Mouse (Mus musculus) gastrocnemius, adult 18-20 months (tissue): Measurements from ENCODE around the gene Mctp1. TPM values are rescaled to one million over a fixed set of nuclear protein-coding genes. Genes with fewer than 3 reads are reported as not detected.
"Not testable (repeated sequence)": the region's sequence is repeated elsewhere in the genome, so short reads cannot be mapped to it uniquely, and the experiment has no call there.

Source experiments
- DNase-seq: peaks from one replicate; pipeline ENCODE4 v3.0.0; 2021; ENCODE audit warnings: low spot score
- total RNA-seq, 2 experiments: library from RNA; stranded (reverse); gene quantifications; 2 replicates each; pipeline ENCODE4 v1.2.3; 2021

Gene Mctp1
- total RNA-seq, 2 experiments from 2014 or later, result 1.4 to 1.6 TPM

DNA sequence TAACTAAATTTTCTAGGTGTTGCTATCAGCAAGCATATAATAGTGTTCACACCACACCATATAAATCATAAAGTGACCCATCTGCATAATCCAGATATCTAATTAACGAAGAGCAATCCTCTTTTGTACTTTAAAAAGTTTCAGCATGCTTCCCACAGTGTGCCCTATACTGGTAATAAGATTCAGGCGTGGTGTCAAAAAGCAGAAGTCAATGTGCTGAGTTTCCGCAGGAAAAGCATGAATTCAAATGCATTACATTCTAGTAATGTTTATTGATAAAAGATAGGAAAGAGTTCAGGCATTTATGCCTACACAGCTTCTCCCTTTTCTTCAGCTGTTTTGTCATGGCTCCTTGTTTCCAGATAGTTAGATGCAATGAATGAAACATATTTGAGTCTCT lies 544.8 kb downstream of the Mctp1 start:
- no peak for DNase-seq

DNA sequence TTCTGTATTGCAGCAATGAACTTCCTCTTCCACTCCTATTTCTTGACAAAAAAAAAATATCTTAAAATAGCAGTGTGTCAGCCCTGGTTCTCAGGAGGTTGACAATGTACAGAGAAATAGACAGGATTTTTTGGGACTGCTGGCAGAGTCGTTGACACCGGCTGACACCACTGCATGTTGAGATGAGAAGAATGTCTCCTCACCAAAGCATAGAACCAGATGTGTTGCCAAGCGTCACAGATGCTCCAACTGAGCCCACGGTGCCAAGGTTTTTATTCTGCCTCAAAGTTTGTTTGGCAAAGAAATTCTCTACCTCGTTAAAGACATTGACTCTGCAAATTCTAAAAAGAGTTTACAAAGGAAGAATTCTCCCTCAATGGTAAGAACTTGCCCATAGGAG lies 548.6 kb downstream of the Mctp1 start:
- no peak for DNase-seq

DNA sequence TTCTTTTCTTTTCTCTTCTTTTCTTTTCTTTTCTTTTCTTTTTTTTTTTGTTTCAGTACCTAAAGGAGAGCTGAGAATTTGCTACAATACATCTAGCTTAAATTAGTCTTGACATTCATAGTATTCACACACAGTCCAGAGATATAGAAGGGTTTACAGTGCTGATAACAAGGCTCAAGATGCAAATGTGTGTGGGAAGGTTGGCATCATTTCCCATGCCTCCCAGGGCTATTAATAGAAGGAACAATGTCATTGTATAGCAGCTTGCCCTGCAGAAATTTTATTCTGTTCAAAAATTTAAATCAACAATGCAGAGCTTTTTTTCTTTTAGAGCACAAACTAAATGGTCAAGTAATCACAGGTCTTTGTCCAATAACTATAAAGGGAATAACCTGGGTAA lies 564.9 kb downstream of the Mctp1 start:
- no peak for DNase-seq

DNA sequence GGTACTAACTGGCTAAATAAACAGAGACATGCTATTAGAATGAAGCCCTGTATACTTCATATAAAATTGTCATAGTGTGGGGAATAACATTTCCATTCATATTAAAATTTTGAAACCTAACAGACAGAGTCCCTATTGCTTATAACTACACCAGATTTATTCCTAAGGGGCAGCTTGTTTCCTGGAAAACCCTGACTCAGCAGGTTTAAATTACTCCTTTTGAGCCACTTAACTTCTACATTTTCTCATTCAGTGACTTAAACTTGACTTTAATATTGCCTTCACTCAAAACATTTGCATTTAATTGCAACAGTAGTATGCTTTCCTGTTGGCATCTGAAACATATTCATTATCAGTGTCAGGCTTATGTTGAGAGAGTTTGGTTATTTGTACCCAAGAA lies 583.3 kb downstream of the Mctp1 start:
- DNase-seq, result no peak

DNA sequence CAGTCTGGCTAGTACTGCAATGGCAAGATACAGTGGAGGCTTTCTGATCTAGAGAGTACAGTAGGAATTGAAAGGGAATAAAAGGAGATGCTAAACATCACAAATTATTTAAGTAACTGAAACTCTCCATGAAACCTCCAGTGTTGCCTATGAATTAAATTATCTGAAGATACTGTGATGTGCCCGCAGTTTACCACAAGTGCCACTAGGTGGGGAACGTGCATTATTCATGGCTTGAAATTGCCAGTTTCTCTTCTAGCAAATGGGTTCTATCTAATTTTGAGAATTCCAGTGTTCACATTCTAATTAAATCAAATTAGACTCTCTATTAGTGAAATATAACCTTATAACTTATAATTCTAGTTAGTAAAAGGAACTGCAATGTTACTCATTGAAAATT lies 585.1 kb downstream of the Mctp1 start:
- DNase-seq, result no peak

DNA sequence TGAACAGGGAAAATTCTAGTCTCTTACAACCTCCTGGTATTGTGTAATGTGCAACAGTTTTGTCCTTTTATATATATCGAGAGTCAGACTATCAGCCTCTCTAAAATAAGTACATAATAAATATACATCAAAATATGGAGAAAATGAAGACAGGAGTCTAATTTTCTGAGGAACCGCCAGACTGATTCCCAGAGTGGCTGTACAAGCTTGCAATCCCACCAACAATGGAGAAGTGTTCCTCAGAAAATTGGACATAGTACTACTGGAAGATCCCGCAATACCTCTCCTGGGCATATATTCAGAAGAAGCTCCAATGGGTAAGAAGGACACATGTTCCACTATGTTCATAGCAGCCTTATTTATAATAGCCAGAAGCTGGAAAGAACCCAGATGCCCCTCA lies 586.7 kb downstream of the Mctp1 start:
- not testable (repeated sequence) for DNase-seq

DNA sequence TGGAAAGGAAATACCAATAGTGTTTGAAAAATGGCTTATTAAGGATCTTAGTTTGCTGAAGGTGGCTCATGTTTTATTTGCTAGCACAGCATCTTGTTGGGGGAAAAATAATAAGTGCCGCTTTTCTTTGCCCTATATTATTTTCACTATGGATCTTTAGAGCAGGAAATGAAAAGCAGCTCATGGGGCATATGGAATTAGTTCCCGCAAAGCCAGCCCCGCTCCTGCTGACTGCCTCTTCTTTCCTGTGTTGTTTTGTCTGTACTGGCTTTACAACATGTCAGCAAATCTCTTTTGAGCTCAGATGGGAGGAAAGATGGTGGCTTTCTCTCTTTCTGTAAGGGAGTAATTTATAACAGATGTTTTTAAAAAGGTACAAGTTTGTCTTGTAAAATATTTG lies 618.3 kb downstream of the Mctp1 start:
- DNase-seq, result no peak

DNA sequence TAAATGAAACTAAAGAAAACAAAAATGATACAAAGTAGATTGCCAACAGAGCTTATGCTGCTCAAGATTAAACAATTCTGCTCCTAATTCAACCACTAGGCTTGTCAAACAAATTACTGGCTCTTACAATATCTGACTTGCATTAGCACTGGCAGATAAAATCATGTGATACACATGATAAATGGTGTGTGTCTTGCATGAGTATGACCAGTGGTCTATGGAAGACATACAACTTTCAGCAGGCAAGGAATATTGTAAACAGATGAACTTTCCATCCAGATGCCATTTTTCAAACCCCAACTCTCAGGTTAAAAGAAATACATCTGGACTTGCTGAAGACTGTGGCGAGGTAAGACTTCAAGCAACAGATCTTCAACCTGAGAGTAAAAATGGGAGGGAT lies 619.3 kb downstream of the Mctp1 start:
- DNase-seq, result no peak

DNA sequence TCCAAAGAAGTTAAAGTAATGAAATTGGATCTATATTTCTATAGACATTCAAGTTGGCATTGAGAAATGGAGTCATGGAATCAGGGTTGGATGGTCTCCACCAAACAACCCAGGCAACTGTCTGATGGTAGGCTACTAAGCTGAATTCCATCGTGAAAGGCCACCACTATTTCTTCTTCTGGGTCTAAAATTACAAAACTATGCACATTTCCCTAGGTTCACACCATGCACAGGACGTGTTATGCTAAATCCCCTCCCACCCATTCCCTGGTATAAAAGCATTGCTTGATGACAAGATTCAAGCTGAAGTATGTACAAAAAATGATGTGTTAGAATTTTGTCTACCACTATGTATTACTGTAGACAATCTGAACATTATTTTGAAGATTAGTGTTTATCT lies 634.5 kb downstream of the Mctp1 start:
- DNase-seq, result no peak

DNA sequence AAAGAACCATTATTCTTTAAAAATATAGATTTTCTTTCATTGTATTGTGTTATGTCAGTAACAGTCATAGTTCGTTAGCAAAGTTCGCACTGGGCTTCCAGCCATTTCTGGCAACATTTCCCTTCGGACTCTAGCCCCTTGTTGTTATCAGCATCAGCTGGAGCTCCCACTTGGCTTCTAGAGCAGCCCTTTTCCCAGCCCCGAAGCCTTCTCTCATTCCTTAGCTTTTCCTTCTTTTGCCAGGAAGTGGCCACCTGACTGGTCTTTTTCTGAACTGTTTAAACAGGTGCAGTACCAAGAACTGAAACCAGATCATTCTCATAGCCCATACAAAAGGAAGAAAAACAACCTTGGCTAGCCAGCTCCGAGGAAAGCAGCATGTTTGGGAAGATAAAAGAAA lies 645.3 kb downstream of the Mctp1 start:
- DNase-seq, result no peak

DNA sequence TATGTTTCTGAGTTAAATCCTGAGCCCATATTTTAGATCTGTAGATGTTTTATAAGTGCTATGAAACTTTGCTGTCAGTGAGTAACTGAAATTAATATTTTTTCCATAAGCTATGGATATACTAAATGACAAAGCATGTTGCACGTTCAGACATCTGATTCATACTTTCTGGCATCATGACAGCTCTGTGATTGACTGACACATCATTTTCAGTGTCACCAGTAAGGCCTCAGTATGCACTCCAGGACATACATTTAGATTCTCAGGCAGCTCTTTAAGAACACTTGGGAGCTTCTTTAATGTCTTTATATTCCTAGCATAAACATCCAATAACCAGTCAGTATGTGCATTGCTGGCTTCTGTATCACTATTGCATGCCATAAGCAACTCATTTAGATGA lies 659.0 kb downstream of the Mctp1 start:
- DNase-seq, result no peak

DNA sequence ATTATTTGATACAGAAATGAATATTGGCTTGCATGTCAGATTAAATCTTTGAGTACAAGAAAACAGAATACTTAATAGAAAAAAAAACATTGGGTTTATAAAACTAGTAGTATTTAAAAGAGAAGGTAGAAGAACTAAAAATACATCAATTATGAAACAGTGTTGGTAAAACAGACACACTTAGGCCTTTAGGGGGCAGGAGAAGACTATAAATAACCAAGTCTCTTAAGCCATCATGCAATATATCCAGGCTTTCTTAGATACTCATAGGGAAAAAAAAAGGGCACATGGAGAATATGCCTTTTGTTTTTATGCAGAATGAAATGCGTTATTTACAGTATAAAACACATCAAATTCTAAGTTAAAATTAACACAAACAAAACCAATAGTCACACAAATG lies 661.0 kb downstream of the Mctp1 start:
- peak; percentile 8 for DNase-seq

DNA sequence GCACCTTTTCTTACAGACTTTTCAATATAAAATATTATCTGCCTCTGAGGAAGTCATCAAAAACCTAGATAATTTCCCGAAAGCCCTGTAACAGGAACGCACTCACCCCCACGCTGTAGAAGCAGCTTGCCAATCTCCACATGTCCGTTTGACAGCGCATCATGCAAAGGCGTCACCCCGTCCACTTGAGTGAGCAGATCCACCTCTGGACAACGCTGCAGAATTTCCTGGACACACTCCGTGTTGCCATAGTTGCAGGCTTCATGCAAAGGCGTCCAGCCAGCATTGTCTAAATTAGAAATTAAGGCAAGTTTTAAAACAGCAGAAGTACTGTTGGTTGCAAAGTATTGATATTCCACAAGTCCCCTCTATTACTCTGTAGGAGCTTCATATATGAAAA lies 662.1 kb downstream of the Mctp1 start:
- no peak for DNase-seq

DNA sequence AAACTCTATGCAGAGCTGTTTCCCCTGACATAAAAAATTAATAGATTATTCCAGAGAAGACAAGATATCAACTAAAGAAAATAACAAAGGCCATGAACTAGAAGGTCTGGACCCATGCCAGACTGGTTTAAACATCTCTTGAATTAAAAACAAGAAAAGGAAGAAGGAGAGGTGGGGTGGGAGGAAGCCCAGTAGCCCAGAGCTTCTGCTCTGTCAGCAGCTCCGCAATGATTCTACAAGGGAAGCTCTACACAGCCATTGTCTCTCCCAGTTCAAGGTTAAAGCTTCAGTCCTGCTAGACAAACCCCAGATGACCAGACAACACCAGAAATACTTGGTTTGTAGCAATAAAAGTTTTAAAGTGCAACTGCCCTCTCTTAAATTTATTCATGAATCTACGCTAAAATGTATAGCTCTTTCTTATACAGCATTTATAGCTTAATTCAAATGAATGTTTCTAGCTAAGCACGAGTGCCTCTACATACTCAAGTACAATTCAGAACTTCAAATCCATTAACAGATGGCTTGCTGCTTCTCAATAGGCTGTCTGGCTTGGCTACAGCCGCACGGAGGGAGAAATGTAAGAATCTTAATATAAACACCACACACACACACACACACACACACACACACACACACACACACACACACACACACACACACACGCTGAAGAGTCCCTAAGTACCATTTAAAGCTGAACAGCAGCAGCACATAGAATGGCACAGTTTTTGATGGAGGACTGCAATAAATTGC lies 663.0 kb downstream of the Mctp1 start:
- no peak for DNase-seq

DNA sequence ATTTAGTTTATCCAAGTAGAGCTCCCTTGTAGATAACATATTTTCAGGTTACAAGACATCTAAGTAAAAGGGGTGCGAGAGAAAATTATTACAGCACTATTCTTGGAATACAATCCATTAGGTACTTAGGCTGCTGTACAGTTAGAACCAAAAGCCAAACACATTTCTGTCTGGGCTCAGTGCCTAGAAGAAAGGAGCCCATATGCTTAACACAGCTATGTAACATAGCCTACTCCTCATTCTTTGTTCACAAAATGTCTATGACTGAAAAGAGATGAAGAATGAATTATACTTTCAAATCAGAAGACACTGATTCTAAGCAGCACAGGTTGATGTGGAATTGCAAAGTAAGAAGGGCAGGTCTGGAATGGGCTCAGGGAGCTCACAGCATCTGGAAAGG lies 664.1 kb downstream of the Mctp1 start:
- no peak for DNase-seq

DNA sequence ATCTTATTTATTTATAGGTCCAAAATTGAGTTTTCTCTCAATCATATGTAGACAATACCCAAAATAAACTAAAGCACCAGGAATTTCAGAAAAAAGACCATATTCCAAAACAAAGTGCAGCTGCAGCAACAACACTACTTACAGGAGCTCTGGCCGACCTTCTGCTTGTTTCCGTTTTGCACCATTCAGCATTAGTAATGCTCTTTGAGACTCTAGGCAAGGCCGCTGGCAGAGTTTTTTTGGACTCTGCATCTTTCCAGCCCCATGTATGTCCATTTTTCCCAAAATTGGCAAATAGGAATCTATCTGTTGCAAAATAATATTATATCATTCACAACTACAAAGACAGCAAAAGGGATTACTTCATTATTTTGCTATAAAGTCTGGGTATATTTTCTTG lies 665.4 kb downstream of the Mctp1 start:
- DNase-seq, result no peak

DNA sequence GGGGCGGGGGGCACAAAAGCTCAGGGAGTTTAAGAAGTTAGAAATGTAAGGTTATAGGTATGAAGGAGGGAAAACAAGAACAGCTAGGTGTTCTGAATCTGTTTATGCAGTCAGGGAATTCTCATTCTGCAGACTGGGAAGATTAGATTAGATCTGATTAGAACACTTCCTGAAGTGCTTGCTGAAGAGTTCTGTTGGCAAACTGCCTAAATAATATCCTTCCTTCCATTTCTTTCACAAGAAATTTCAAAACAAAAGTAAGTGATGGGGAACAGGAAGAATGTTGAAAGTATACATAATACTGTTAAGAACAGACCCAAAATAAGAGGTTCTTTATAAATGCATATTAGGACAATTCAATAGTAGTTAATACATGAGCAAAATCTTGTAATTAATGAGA lies 678.9 kb downstream of the Mctp1 start:
- DNase-seq, result no peak

DNA sequence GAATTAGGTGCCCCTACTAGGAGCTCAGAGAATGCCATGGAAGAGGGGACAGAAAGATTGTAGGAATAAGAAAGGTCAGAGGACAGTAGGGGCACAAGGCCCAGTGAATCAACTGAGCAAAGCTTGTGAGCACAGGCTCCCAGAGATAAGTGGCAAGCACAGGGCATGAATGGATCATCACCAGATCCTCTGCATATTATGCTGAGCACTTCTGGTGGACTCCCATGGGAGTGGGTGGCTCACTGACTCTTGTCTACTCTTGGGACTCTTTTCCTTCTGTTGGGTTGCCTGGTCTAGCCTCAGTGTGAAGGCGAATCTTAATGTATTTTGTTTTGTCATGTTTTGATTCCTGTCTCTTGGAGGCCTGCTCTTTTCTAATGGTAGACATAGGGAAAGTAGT lies 684.5 kb downstream of the Mctp1 start:
- no peak for DNase-seq

DNA sequence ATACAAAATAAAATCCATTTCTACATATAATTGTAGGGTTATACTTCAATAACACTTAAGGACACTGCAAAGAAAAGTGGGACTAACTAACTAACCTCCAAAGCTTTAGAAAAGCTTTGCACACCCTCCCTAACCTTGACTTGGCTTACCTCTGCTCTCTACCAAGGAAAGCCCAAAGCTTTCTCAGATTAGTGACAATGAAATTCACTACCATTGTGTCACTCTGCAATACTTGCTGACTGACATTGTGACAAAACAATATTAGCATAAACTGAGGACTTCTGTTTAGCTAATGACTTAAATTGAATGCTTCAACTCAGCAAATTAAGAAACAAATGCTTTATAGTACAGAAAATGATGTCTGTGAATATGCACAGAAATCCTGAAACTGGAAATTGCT lies 687.7 kb downstream of the Mctp1 start:
- DNase-seq, result no peak

Other genes with a start within 250 kb of the Mctp1 start
- gene Fam81b, start 79.5 kb upstream of the Mctp1 start, total RNA-seq, result under 1 TPM in 1 of 2 experiments, not detected in 1; 0.11 TPM